Mouse (Mus musculus) small intestine, adult 2 months (tissue): ENCODE measurements around the gene Hcn3. TPM values are rescaled to one million over a fixed set of nuclear protein-coding genes. Genes with fewer than 3 reads are reported as not detected.

Experiments
- H3K27ac ChIP-seq: fragments of 200-500 bp; 2 replicates; pipeline ENCODE4 v1.5.1; 2012; ENCODE audit warnings: low read depth, low read length, control low read depth, inconsistent platforms; ENCODE audit not compliant: insufficient read depth
- H3K27me3 ChIP-seq: fragments of 200-500 bp; 2 replicates; pipeline ENCODE4 v1.6.1; 2012; ENCODE audit warnings: mild to moderate bottlenecking, moderate library complexity, low read length, inconsistent platforms; ENCODE audit not compliant: control insufficient read depth, insufficient read depth
- H3K36me3 ChIP-seq: fragments of 200-500 bp; 2 replicates; pipeline ENCODE4 v1.6.1; 2012; ENCODE audit warnings: mild to moderate bottlenecking, low read length, control low read depth, inconsistent platforms; ENCODE audit not compliant: control insufficient read depth, insufficient read depth
- H3K4me1 ChIP-seq: fragments of 200-500 bp; 2 replicates; pipeline ENCODE4 v1.6.1; 2012; ENCODE audit warnings: low read length, inconsistent platforms, mixed read lengths; ENCODE audit not compliant: control insufficient read depth, insufficient read depth, insufficient read length
- H3K4me3 ChIP-seq: fragments of 200-500 bp; 2 replicates; pipeline ENCODE4 v1.5.1; 2012; ENCODE audit warnings: low read depth, mild to moderate bottlenecking, control low read depth, inconsistent platforms, low read length, moderate library complexity
- CTCF ChIP-seq: fragments of 200-500 bp; IDR thresholded peaks from 2 replicates; pipeline ENCODE4 v1.5.1; 2012; ENCODE audit warnings: low read depth, mild to moderate bottlenecking, control low read depth, inconsistent platforms, low read length, moderate library complexity, mixed read lengths; ENCODE audit not compliant: insufficient replicate concordance, insufficient read length; ENCODE audit errors: extremely low read depth
- POLR2A ChIP-seq: fragments of 200-500 bp; IDR thresholded peaks from 2 replicates; pipeline ENCODE4 v1.6.1; 2012; ENCODE audit warnings: low read depth, mild to moderate bottlenecking, control low read depth, inconsistent platforms, low read length, moderate library complexity
- WGBS: fragments of 180-500 bp; shearing (Covaris S2); methylation state at CpG from one replicate; pipeline ENCODE4 v1.1.7; 2018; 5-methylcytosine and 5-hydroxymethylcytosine counted together
- polyA plus RNA-seq: library from polyadenylated mRNA; depleted of rRNA; stranded (reverse); fragments of >200 nt; gene quantifications from 2 replicates; pipeline ENCODE4 v1.2.3, GENCODE M21; 2012; rRNA removed

Hcn3 gene
- polyA plus RNA-seq = 0.30 and 1.3 TPM in 2 replicates

- 0 out of 2 replicates have a peak, but pooled peaks have one; percentile 14 for TF ChIP-seq CTCF
- 0 out of 2 replicates have a peak, but pooled peaks have one; percentile 10 for TF ChIP-seq POLR2A
- under 1% methylated on average over 66 of the region's 66 CpGs for WGBS
These were observed at the start of gene Hcn3 for GRCm38 (mm10) chr3:89159616-89160344. TSS of gene Hcn3 (minus strand) at chr3:89160196.

GRCm38 (mm10) chr3:89209731-89210130, 49.7 kb upstream of the Hcn3 start:
- H3K27me3 ChIP-seq = no peaks in the 10 kb centered on the region
- WGBS = 93% methylated on average over 7 of the region's 7 CpGs
- no peak for TF ChIP-seq POLR2A
- no peak for TF ChIP-seq CTCF
- H3K4me1 ChIP-seq = peaks cover 3% of the 10 kb centered on the region; the same call in 1 of the 2 replicates
- H3K4me3 ChIP-seq = no peak overlapping the region
- H3K36me3 ChIP-seq = peaks cover 56% of the 10 kb centered on the region
- no peak overlapping the region for H3K27ac ChIP-seq

More at GRCm38 (mm10) chr3:89159616-89160344, at the start of gene Hcn3:
- Histone ChIP-seq H3K27ac (no peak within 1 kb of the TSS), H3K36me3 (no peaks in the 10 kb centered on the region), H3K27me3 (peaks cover 18% of the 10 kb centered on the region; the same call in 1 of the 2 replicates), H3K4me1 (peaks cover 6% of the 10 kb centered on the region), H3K4me3 (peak within 1 kb of the TSS; percentile 62)

GRCm38 (mm10) chr3:89208736-89209135, 48.7 kb upstream of the Hcn3 start:
- Histone ChIP-seq H3K36me3 (peaks cover 63% of the 10 kb centered on the region), H3K4me1 (peaks cover 3% of the 10 kb centered on the region; the same call in 1 of the 2 replicates), H3K27me3 (no peaks in the 10 kb centered on the region), H3K27ac (no peak overlapping the region), H3K4me3 (no peak overlapping the region)
- 85% methylated on average over 6 of the region's 6 CpGs for WGBS
- TF ChIP-seq POLR2A (no peak), CTCF (no peak)

- peaks cover 63% of the 10 kb centered on the region for H3K36me3 ChIP-seq
These were observed 48.2 kb upstream of the Hcn3 start for GRCm38 (mm10) chr3:89208075-89208657.

GRCm38 (mm10) chr3:89206695-89207094, 46.7 kb upstream of the Hcn3 start:
- no peaks in the 10 kb centered on the region for H3K27me3 ChIP-seq
- no peak overlapping the region for H3K27ac ChIP-seq
- H3K4me3 ChIP-seq = no peak overlapping the region
- H3K4me1 ChIP-seq = peaks cover 4% of the 10 kb centered on the region; the same call in 1 of the 2 replicates
- 67% methylated on average over 2 of the region's 2 CpGs for WGBS
- peaks cover 63% of the 10 kb centered on the region for H3K36me3 ChIP-seq
- TF ChIP-seq CTCF = no peak
- no peak for TF ChIP-seq POLR2A

More at GRCm38 (mm10) chr3:89208075-89208657, 48.2 kb upstream of the Hcn3 start:
- peaks cover 6% of the 10 kb centered on the region; the same call in 1 of the 2 replicates for H3K4me1 ChIP-seq
- WGBS = 88% methylated on average over 13 of the region's 13 CpGs
- H3K4me3 ChIP-seq = no peak overlapping the region
- no peaks in the 10 kb centered on the region for H3K27me3 ChIP-seq
- TF ChIP-seq POLR2A (no peak), CTCF (no peak)
- H3K27ac ChIP-seq = no peak overlapping the region

GRCm38 (mm10) chr3:89206079-89206478, 46.1 kb upstream of the Hcn3 start:
- H3K36me3 ChIP-seq = peaks cover 63% of the 10 kb centered on the region
- 94% methylated on average over 7 of the region's 7 CpGs for WGBS
- H3K27me3 ChIP-seq = no peaks in the 10 kb centered on the region
- no peak for TF ChIP-seq POLR2A
- TF ChIP-seq CTCF = no peak
- no peak overlapping the region for H3K4me3 ChIP-seq
- H3K4me1 ChIP-seq = peaks cover 4% of the 10 kb centered on the region; the same call in 1 of the 2 replicates
- H3K27ac ChIP-seq = no peak overlapping the region

GRCm38 (mm10) chr3:89203142-89203514, 43.1 kb upstream of the Hcn3 start:
- H3K27ac ChIP-seq = peak overlapping the region; percentile 36; the same call in 1 of the 2 replicates
- 18% methylated on average over 5 of the region's 5 CpGs for WGBS
- H3K27me3 ChIP-seq = no peaks in the 10 kb centered on the region
- H3K4me3 ChIP-seq = peak overlapping the region; percentile 61
- peaks cover 40% of the 10 kb centered on the region for H3K36me3 ChIP-seq
- TF ChIP-seq CTCF (no peak), POLR2A (no peak)
- peaks cover 4% of the 10 kb centered on the region; the same call in 1 of the 2 replicates for H3K4me1 ChIP-seq
